Mouse (Mus musculus) gastrocnemius, postnatal 25 days (tissue): ENCODE results near the gene Clec12b. TPM values are rescaled to one million over a fixed set of nuclear protein-coding genes. Genes with fewer than 3 reads are reported as not detected.

Source experiments
- DNase-seq: peaks from one replicate; pipeline ENCODE4 v3.0.0; 2022
- long read RNA-seq, 2 experiments: library from polyadenylated mRNA; stranded (forward); transcript quantifications; one replicate each; pipeline ENCODE4 v2.0.0; 2021
- total RNA-seq, 2 experiments: library from RNA; stranded (reverse); gene quantifications; 1 replicate in 1 of 2; 2 replicates in 1 of 2; pipeline ENCODE4 v1.2.3; 2021

Gene Clec12b
- total RNA-seq: not detected
- long read RNA-seq, experiment 1: 0 reads
- long read RNA-seq, experiment 2: 0 reads

- DNase-seq: no peak
These were observed at the start of gene Clec12b for GRCm38 (mm10) chr6:129385774-129386173. Gene Clec12b, minus strand, starts transcription at chr6:129385874.

GRCm38 (mm10) chr6:129434239-129434638 is 48.6 kb upstream of the Clec12b start:
- no peak for DNase-seq

- DNase-seq: no peak
These were observed 41.6 kb upstream of the Clec12b start for GRCm38 (mm10) chr6:129427281-129427680.

GRCm38 (mm10) chr6:129425812-129426211 is 40.1 kb upstream of the Clec12b start:
- DNase-seq: no peak

- no peak for DNase-seq
These were observed 39.5 kb upstream of the Clec12b start for GRCm38 (mm10) chr6:129425217-129425616.

- peak; percentile 43 for DNase-seq
These were observed 38.0 kb upstream of the Clec12b start for GRCm38 (mm10) chr6:129423734-129424072.

- DNase-seq: peak; percentile 28
These were observed 37.5 kb upstream of the Clec12b start for GRCm38 (mm10) chr6:129423040-129423733.

GRCm38 (mm10) chr6:129422311-129422710 is 36.6 kb upstream of the Clec12b start:
- DNase-seq: no peak

GRCm38 (mm10) chr6:129414177-129414576 is 28.5 kb upstream of the Clec12b start:
- no peak for DNase-seq

- DNase-seq: no peak
These were observed 22.9 kb upstream of the Clec12b start, which contains the start of gene Clec9a for GRCm38 (mm10) chr6:129408562-129408961. Gene Clec9a, plus strand, starts transcription at chr6:129408862.

GRCm38 (mm10) chr6:129407324-129407723 is 21.6 kb upstream of the Clec12b start:
- DNase-seq: peak; percentile 21

- DNase-seq: no peak
These were observed 20.3 kb upstream of the Clec12b start for GRCm38 (mm10) chr6:129405999-129406398.

GRCm38 (mm10) chr6:129403391-129403790 is 17.7 kb upstream of the Clec12b start:
- no peak for DNase-seq

GRCm38 (mm10) chr6:129402404-129402803 is 16.7 kb upstream of the Clec12b start:
- DNase-seq: no peak

- no peak for DNase-seq
These were observed 14.3 kb upstream of the Clec12b start for GRCm38 (mm10) chr6:129399945-129400344.

GRCm38 (mm10) chr6:129396997-129397396 is 11.3 kb upstream of the Clec12b start, which contains the start of gene Clec1b:
Gene Clec1b, plus strand, starts transcription at chr6:129397297.
- no peak for DNase-seq

- DNase-seq: no peak
These were observed 8.1 kb upstream of the Clec12b start for GRCm38 (mm10) chr6:129393732-129394131.

- no peak for DNase-seq
These were observed 7.5 kb upstream of the Clec12b start for GRCm38 (mm10) chr6:129393087-129393720.

- DNase-seq: no peak
These were observed 674 bp downstream of the Clec12b start for GRCm38 (mm10) chr6:129385000-129385399.

GRCm38 (mm10) chr6:129383466-129383865 is 2.2 kb downstream of the Clec12b start:
- no peak for DNase-seq

- DNase-seq: no peak
These were observed 3.9 kb downstream of the Clec12b start for GRCm38 (mm10) chr6:129381736-129382135.

- DNase-seq: no peak
These were observed 5.2 kb downstream of the Clec12b start for GRCm38 (mm10) chr6:129380454-129380853.

GRCm38 (mm10) chr6:129374937-129375471 is 10.7 kb downstream of the Clec12b start:
- no peak for DNase-seq
